Mouse (Mus musculus) G1E (cell line): ENCODE data around the gene Tmem138.

ENCODE experiments used
- CTCF ChIP-seq: IDR thresholded peaks from 2 replicates; pipeline ENCODE4 v1.5.1; 2012; ENCODE audit warnings: low read depth, low read length, inconsistent platforms, mixed read lengths
- GATA1 ChIP-seq: IDR thresholded peaks from 2 replicates; pipeline ENCODE4 v1.6.1; 2012; ENCODE audit warnings: borderline replicate concordance, low read length, inconsistent platforms, mixed read lengths
- GATA2 ChIP-seq: IDR thresholded peaks from 2 replicates; pipeline ENCODE4 v1.6.1; 2012; ENCODE audit warnings: low read depth, low read length, inconsistent platforms, borderline replicate concordance
- POLR2AphosphoS5 ChIP-seq: IDR thresholded peaks from 2 replicates; pipeline ENCODE4 v1.6.1; 2012; ENCODE audit warnings: low read depth, low read length, inconsistent platforms; ENCODE audit not compliant: insufficient replicate concordance
- TAL1 ChIP-seq: conservative IDR thresholded peaks from 2 replicates; pipeline ENCODE4 v1.6.1; 2012; ENCODE audit warnings: low read depth, low read length, inconsistent platforms, mixed read lengths

DNA sequence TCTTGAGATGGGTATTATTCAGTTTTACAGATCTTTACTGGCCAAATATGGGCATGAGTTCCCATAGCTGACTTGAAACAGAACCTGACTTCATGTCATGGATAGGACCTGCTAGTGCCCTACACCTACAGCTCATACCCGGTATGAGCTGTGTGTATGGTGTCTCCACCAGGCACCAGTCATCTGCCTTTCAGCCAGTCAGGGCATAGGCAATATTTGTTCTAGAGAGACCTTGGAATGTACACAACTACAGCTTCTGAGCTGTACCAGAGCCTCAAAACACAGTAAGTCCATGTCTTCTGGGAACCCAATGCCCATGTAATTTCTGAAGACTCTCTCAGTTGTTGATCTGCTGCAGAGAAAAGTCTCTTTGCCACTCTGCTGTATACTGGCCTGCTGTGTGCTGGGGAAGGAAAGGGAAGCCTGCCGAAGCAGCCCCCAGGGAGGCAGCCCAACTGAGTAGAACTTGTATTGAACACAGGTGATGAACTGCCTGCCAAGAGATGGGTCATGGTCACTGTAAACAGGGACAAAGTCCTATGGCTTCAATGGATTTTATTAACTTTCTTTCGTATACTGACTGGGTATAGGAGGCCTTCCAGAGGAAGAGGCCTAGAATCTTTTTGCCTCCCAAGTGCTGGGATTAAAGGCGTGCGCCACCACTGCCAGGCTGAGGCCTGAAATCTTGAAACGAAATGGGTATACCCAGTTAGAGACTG, 14.7 kb upstream of the Tmem138 start:
- no peak for TF ChIP-seq CTCF
- no peak for TF ChIP-seq TAL1
- TF ChIP-seq GATA1, result no peak
- no peak for TF ChIP-seq POLR2AphosphoS5
- no peak for TF ChIP-seq GATA2
